Mouse (Mus musculus): ENCODE results near the gene Krtap12-1. TPM values are rescaled to one million over a fixed set of nuclear protein-coding genes. Genes with fewer than 3 reads are reported as not detected.
"Not testable (repeated sequence)": the region's sequence is repeated elsewhere in the genome, so short reads cannot be mapped to it uniquely, and the experiment has no call there.

Gene Krtap12-1
- polyA plus RNA-seq, 1 experiment from 2014 or later: not detected

DNA sequence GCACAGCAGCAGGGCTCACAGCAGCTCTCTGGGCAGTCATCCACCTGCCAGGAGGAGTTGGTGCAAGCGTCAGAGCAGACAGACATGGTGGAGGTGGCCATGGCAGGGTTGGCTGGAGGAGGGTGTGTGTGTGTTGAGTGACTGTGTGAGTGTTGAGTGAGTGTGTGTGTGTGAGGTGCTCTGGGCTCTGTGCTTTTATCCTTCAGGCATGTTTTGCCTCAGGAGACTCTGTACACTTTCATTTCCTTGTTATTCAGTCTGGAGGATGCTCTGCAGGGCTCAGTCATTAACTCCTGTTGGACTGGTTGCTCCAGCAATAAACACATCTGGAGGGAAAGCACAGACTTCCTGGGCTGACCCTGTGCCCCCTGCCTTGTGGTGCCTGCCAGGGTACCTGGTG is 30.9 kb downstream of the Krtap12-1 start, which contains the start of gene Gm9736:
Gene Gm9736, minus strand, starts transcription at position 101 of the 400 bp plus-strand sequence.
- not testable (repeated sequence) for H3K4me3 ChIP-seq (ENCODE audit: low read depth, low read length); H3K4me1 ChIP-seq (ENCODE audit: control insufficient read depth, insufficient read depth, low read length); H3K9me3 ChIP-seq (replicated peaks; ENCODE audit: control insufficient read depth, low read length); H3K36me3 ChIP-seq (replicated peaks; ENCODE audit: control insufficient read depth, insufficient read depth, low read depth, low read length); DNase-seq (ENCODE audit: low spot score); H3K9ac ChIP-seq (replicated peaks; ENCODE audit: low read length); ATAC-seq (replicated peaks; ENCODE audit: insufficient number of reproducible peaks, low FRiP score, low TSS enrichment, low read depth); H3K27me3 ChIP-seq (ENCODE audit: control insufficient read depth, insufficient read depth, low read length); H3K4me2 ChIP-seq (ENCODE audit: low read depth, low read length); H3K27ac ChIP-seq (replicated peaks; ENCODE audit: low read depth, low read length)
- 67% methylated on average over 1 of the region's 1 CpGs for WGBS

DNA sequence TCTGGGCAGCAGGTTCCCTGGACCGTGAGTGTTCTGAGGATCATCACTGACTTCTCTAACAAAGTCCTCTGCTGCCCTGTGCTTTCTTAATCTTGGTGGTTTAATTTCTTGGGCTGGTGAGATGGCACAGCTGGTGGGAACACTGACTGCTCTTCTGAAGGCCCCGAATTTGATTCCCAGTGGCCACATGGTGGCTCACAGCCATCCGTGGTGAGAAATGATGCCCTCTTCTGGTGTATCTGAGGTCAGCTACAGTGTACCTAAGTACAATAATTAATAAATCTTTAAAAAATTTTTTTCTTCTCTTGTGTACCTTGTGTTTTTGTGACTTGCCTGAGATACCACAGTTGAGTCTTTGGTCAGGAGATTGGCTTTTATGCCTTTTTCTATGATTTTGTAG is 31.9 kb downstream of the Krtap12-1 start:
- H3K4me1 ChIP-seq (ENCODE audit: control insufficient read depth, insufficient read depth, low read length); H3K9me3 ChIP-seq (replicated peaks; ENCODE audit: control insufficient read depth, low read length); H3K4me2 ChIP-seq (ENCODE audit: low read depth, low read length); H3K27me3 ChIP-seq (ENCODE audit: control insufficient read depth, insufficient read depth, low read length); H3K4me3 ChIP-seq (ENCODE audit: low read depth, low read length); ATAC-seq (replicated peaks; ENCODE audit: insufficient number of reproducible peaks, low FRiP score, low TSS enrichment, low read depth); H3K27ac ChIP-seq (replicated peaks; ENCODE audit: low read depth, low read length); DNase-seq (ENCODE audit: low spot score); H3K36me3 ChIP-seq (replicated peaks; ENCODE audit: control insufficient read depth, insufficient read depth, low read depth, low read length); H3K9ac ChIP-seq (replicated peaks; ENCODE audit: low read length): not testable (repeated sequence)
- 67% methylated on average over 3 of the region's 3 CpGs for WGBS

- Histone ChIP-seq H3K9me3 (replicated peaks; ENCODE audit: control insufficient read depth, low read length) (no peaks in the 10 kb centered on the region), H3K27me3 (ENCODE audit: control insufficient read depth, insufficient read depth, low read length) (no peaks in the 10 kb centered on the region), H3K4me3 (ENCODE audit: low read depth, low read length) (no peak overlapping the region), H3K27ac (replicated peaks; ENCODE audit: low read depth, low read length) (no peak overlapping the region), H3K36me3 (replicated peaks; ENCODE audit: control insufficient read depth, insufficient read depth, low read depth, low read length) (no peaks in the 10 kb centered on the region), H3K9ac (replicated peaks; ENCODE audit: low read length) (no peak overlapping the region), H3K4me2 (ENCODE audit: low read depth, low read length) (no peak overlapping the region), H3K4me1 (ENCODE audit: control insufficient read depth, insufficient read depth, low read length) (no peaks in the 10 kb centered on the region; the same call in 1 of the 2 replicates)
- no peak for DNase-seq (ENCODE audit: low spot score)
- ATAC-seq (replicated peaks; ENCODE audit: insufficient number of reproducible peaks, low FRiP score, low TSS enrichment, low read depth): no peak
Observed at GRCm38 (mm10) chr10:77753448-77753847, 33.0 kb downstream of the Krtap12-1 start.

- not testable (repeated sequence) for H3K27me3 ChIP-seq (ENCODE audit: control insufficient read depth, insufficient read depth, low read length); H3K9ac ChIP-seq (replicated peaks; ENCODE audit: low read length); H3K27ac ChIP-seq (replicated peaks; ENCODE audit: low read depth, low read length); H3K4me2 ChIP-seq (ENCODE audit: low read depth, low read length); H3K4me3 ChIP-seq (ENCODE audit: low read depth, low read length); H3K4me1 ChIP-seq (ENCODE audit: control insufficient read depth, insufficient read depth, low read length); H3K9me3 ChIP-seq (replicated peaks; ENCODE audit: control insufficient read depth, low read length); DNase-seq (ENCODE audit: low spot score); ATAC-seq (replicated peaks; ENCODE audit: insufficient number of reproducible peaks, low FRiP score, low TSS enrichment, low read depth); H3K36me3 ChIP-seq (replicated peaks; ENCODE audit: control insufficient read depth, insufficient read depth, low read depth, low read length)
- no CpG with 5 or more reads among the region's 1 CpGs for WGBS
Observed at GRCm38 (mm10) chr10:77759582-77759981, 39.2 kb downstream of the Krtap12-1 start, which contains the start of gene Gm3233. TSS of gene Gm3233 (minus strand) at chr10:77759682.

- Histone ChIP-seq H3K27ac (replicated peaks; ENCODE audit: low read depth, low read length) (no peak overlapping the region), H3K4me1 (ENCODE audit: control insufficient read depth, insufficient read depth, low read length) (no peaks in the 10 kb centered on the region), H3K27me3 (ENCODE audit: control insufficient read depth, insufficient read depth, low read length) (no peaks in the 10 kb centered on the region), H3K4me3 (ENCODE audit: low read depth, low read length) (no peak overlapping the region), H3K36me3 (replicated peaks; ENCODE audit: control insufficient read depth, insufficient read depth, low read depth, low read length) (no peaks in the 10 kb centered on the region), H3K4me2 (ENCODE audit: low read depth, low read length) (no peak overlapping the region), H3K9me3 (replicated peaks; ENCODE audit: control insufficient read depth, low read length) (no peaks in the 10 kb centered on the region), H3K9ac (replicated peaks; ENCODE audit: low read length) (no peak overlapping the region)
- 89% methylated on average over 1 of the region's 1 CpGs for WGBS
- ATAC-seq (replicated peaks; ENCODE audit: insufficient number of reproducible peaks, low FRiP score, low TSS enrichment, low read depth) (no peak), DNase-seq (ENCODE audit: low spot score) (no peak)
Observed at GRCm38 (mm10) chr10:77769727-77770126, 49.3 kb downstream of the Krtap12-1 start.

Other genes starting within 250 kb of the Krtap12-1 start
- gene Fam207a, start 204.8 kb upstream of the Krtap12-1 start, polyA plus RNA-seq (2014; fragmentation: Nextera tagmentation; extraction: Ambion mirVana): 40.6 and 42.3 TPM in 2 replicates
- gene Itgb2, start 190.3 kb upstream of the Krtap12-1 start, polyA plus RNA-seq (2014; fragmentation: Nextera tagmentation; extraction: Ambion mirVana): 1.3 and 1.4 TPM in 2 replicates
- gene Pttg1ip, start 138.9 kb upstream of the Krtap12-1 start, polyA plus RNA-seq (2014; fragmentation: Nextera tagmentation; extraction: Ambion mirVana): 89.2 and 95.6 TPM in 2 replicates
- gene Sumo3, start 114.5 kb upstream of the Krtap12-1 start, polyA plus RNA-seq (2014; fragmentation: Nextera tagmentation; extraction: Ambion mirVana): 382 and 410 TPM in 2 replicates
- 1.6 TPM in 1 of 2 replicates, not detected in the other for gene Gm49325, start 114.4 kb upstream of the Krtap12-1 start, polyA plus RNA-seq (2014; fragmentation: Nextera tagmentation; extraction: Ambion mirVana)
- 41.2 and 44.1 TPM in 2 replicates for gene Ube2g2, start 98.3 kb upstream of the Krtap12-1 start, polyA plus RNA-seq (2014; fragmentation: Nextera tagmentation; extraction: Ambion mirVana)
- 0.39 and 0.64 TPM in 2 replicates for gene Tspear, start 34.0 kb upstream of the Krtap12-1 start, polyA plus RNA-seq (2014; fragmentation: Nextera tagmentation; extraction: Ambion mirVana)
- gene Gm19402, start 29.8 kb upstream of the Krtap12-1 start, polyA plus RNA-seq (2014; fragmentation: Nextera tagmentation; extraction: Ambion mirVana): not detected in 2 replicates
- not detected in 2 replicates for gene Gm9508, start 23.4 kb upstream of the Krtap12-1 start, polyA plus RNA-seq (2014; fragmentation: Nextera tagmentation; extraction: Ambion mirVana)
- gene Gm10272, start 14.0 kb upstream of the Krtap12-1 start, polyA plus RNA-seq (2014; fragmentation: Nextera tagmentation; extraction: Ambion mirVana): not detected in 2 replicates
- not detected in 2 replicates for gene Gm10024, start 9.1 kb upstream of the Krtap12-1 start, polyA plus RNA-seq (2014; fragmentation: Nextera tagmentation; extraction: Ambion mirVana)
- not detected in 2 replicates for gene Gm10142, start 4.8 kb upstream of the Krtap12-1 start, polyA plus RNA-seq (2014; fragmentation: Nextera tagmentation; extraction: Ambion mirVana)
- gene Gm10100, start 5.9 kb downstream of the Krtap12-1 start, polyA plus RNA-seq (2014; fragmentation: Nextera tagmentation; extraction: Ambion mirVana): not detected in 2 replicates
- gene Gm18596, start 22.0 kb downstream of the Krtap12-1 start, polyA plus RNA-seq (2014; fragmentation: Nextera tagmentation; extraction: Ambion mirVana): not detected in 2 replicates
- not detected in 2 replicates for gene Gm9736, start 30.8 kb downstream of the Krtap12-1 start, polyA plus RNA-seq (2014; fragmentation: Nextera tagmentation; extraction: Ambion mirVana)
- gene Gm3233, start 39.1 kb downstream of the Krtap12-1 start, polyA plus RNA-seq (2014; fragmentation: Nextera tagmentation; extraction: Ambion mirVana): not detected in 2 replicates
- gene Gm3238, start 50.7 kb downstream of the Krtap12-1 start, polyA plus RNA-seq (2014; fragmentation: Nextera tagmentation; extraction: Ambion mirVana): not detected in 2 replicates
- gene Gm7138, start 56.3 kb downstream of the Krtap12-1 start, polyA plus RNA-seq (2014; fragmentation: Nextera tagmentation; extraction: Ambion mirVana): not detected in 2 replicates
- not detected in 2 replicates for gene Gm3250, start 61.9 kb downstream of the Krtap12-1 start, polyA plus RNA-seq (2014; fragmentation: Nextera tagmentation; extraction: Ambion mirVana)
- not detected in 2 replicates for gene Gm7137, start 67.6 kb downstream of the Krtap12-1 start, polyA plus RNA-seq (2014; fragmentation: Nextera tagmentation; extraction: Ambion mirVana)
- gene Gm9639, start 74.5 kb downstream of the Krtap12-1 start, polyA plus RNA-seq (2014; fragmentation: Nextera tagmentation; extraction: Ambion mirVana): not detected in 2 replicates
- gene Gm19668, start 78.5 kb downstream of the Krtap12-1 start, polyA plus RNA-seq (2014; fragmentation: Nextera tagmentation; extraction: Ambion mirVana): not detected in 2 replicates
- gene Gm9507, start 91.2 kb downstream of the Krtap12-1 start, polyA plus RNA-seq (2014; fragmentation: Nextera tagmentation; extraction: Ambion mirVana): not detected in 2 replicates
- not detected in 2 replicates for gene Gm2696, start 94.1 kb downstream of the Krtap12-1 start, polyA plus RNA-seq (2014; fragmentation: Nextera tagmentation; extraction: Ambion mirVana)
- not detected in 2 replicates for gene Krtap10-4, start 106.5 kb downstream of the Krtap12-1 start, polyA plus RNA-seq (2014; fragmentation: Nextera tagmentation; extraction: Ambion mirVana)
- not detected in 2 replicates for gene Krtap10-10, start 115.3 kb downstream of the Krtap12-1 start, polyA plus RNA-seq (2014; fragmentation: Nextera tagmentation; extraction: Ambion mirVana)
- not detected in 2 replicates for gene Gm36176, start 126.2 kb downstream of the Krtap12-1 start, polyA plus RNA-seq (2014; fragmentation: Nextera tagmentation; extraction: Ambion mirVana)
- not detected in 2 replicates for gene Gm10318, start 132.3 kb downstream of the Krtap12-1 start, polyA plus RNA-seq (2014; fragmentation: Nextera tagmentation; extraction: Ambion mirVana)
- gene Gm3285, start 141.4 kb downstream of the Krtap12-1 start, polyA plus RNA-seq (2014; fragmentation: Nextera tagmentation; extraction: Ambion mirVana): not detected in 2 replicates
- gene Lrrc3, start 181.9 kb downstream of the Krtap12-1 start, polyA plus RNA-seq (2014; fragmentation: Nextera tagmentation; extraction: Ambion mirVana): 2.2 and 2.5 TPM in 2 replicates
- 0.43 and 0.86 TPM in 2 replicates for gene Trpm2, start 250.0 kb downstream of the Krtap12-1 start, polyA plus RNA-seq (2014; fragmentation: Nextera tagmentation; extraction: Ambion mirVana)

All from embryonic facial prominence, embryonic 11.5 days (tissue).